Mouse (Mus musculus) olfactory bulb, adult 2 months (tissue): ENCODE data around the gene Naa11.

ENCODE experiments used
- CTCF ChIP-seq: fragments of 200-500 bp; IDR thresholded peaks from 2 replicates; pipeline ENCODE4 v1.5.1; 2012; ENCODE audit warnings: low read depth, mild to moderate bottlenecking, low read length, moderate library complexity; ENCODE audit not compliant: insufficient read depth
- POLR2A ChIP-seq: fragments of 200-500 bp; IDR thresholded peaks from 2 replicates; pipeline ENCODE4 v1.6.1; 2012; ENCODE audit warnings: mild to moderate bottlenecking, low read depth, low read length, moderate library complexity; ENCODE audit not compliant: insufficient read depth

GRCm38 (mm10) chr5:97417185-97417584, 25.0 kb upstream of the Naa11 start:
- TF ChIP-seq CTCF: no peak
- no peak for TF ChIP-seq POLR2A
